Mouse (Mus musculus) heart, adult 8-10 months (tissue): Measurements from ENCODE around the gene Dph2. TPM values are rescaled to one million over a fixed set of nuclear protein-coding genes. Genes with fewer than 3 reads are reported as not detected.

Experiments
- total RNA-seq, 4 experiments: library from RNA; stranded (reverse); gene quantifications; 2 replicates each; pipeline ENCODE4 v1.2.4; 2022

The Dph2 gene
- total RNA-seq, 4 experiments from 2014 or later, result 3.4 to 4.1 (median 3.9) TPM

Other genes with a start within 250 kb of the Dph2 start
- 10 to 100 TPM; 15.9 to 23.7 (median 20.9) TPM for gene Dmap1, start 209.8 kb downstream of the Dph2 start, total RNA-seq
- gene Gm12845, start 167.6 kb downstream of the Dph2 start, total RNA-seq, result not detected
- gene Klf17, start 126.4 kb downstream of the Dph2 start, total RNA-seq, result not detected
- 1 to 10 TPM; 1.7 to 2.3 (median 2.2) TPM for gene Slc6a9, start 57.5 kb downstream of the Dph2 start, total RNA-seq
- gene Ccdc24, start 19.5 kb downstream of the Dph2 start, total RNA-seq, result under 1 TPM in 2 of 4 experiments, not detected in 2; 0.25 to 0.50 TPM
- 1 to 10 TPM; 4.2 to 5.1 (median 4.4) TPM for gene B4galt2, start 8.5 kb downstream of the Dph2 start, total RNA-seq
- gene Atp6v0b, start 4.7 kb downstream of the Dph2 start, total RNA-seq, result 100 to 1,000 TPM; 108 to 133 (median 121) TPM
- 10 to 100 TPM; 58.9 to 86.0 (median 75.4) TPM for gene Ipo13, start 23.0 kb upstream of the Dph2 start, total RNA-seq
- gene Artn, start 37.7 kb upstream of the Dph2 start, total RNA-seq, result under 1 TPM in 1 of 4 experiments, not detected in 3; 0.34 TPM
- gene St3gal3, start 242.9 kb upstream of the Dph2 start, total RNA-seq, result 10 to 100 TPM; 61.5 to 67.5 (median 67.2) TPM